ENCODE assay signal across 12 mouse cellular contexts in the genomic region with DNA sequence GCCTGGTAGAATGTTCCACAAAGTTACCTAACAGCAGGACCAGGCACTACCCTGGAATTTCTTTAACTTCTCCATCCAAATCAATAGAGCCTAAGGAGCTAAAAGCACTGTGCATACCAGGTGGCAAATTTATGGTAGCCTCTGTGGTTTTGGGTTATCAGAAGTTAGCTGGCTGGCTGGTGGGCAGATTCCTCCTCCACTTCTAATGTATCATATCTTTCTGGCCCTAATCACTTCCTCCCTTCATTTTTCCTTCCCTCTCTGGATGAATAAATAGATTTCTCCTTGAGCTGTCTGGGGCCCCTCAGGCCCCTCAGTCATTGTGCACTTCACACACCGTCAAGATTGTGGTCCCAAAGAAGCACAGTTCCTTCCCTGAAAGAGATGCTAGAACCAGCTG.
"Had no signal": no experiment of that assay in that cellular context is flagged by ENCODE, and none has a peak within 500 bp of the region (broad histone marks: within the 10 kb centered on the region; RNA-seq: fewer than 3 reads in every experiment).

No protein-coding gene starts in this region.

- H3K27ac ChIP-seq: midbrain, embryonic 13.5 days; midbrain, embryonic 15.5 days; neural tube, embryonic 12.5 days; stomach, embryonic 15.5 days; stomach, postnatal 0 days had no signal

- H3K36me3 ChIP-seq: midbrain, embryonic 13.5 days; midbrain, embryonic 15.5 days; neural tube, embryonic 12.5 days; stomach, embryonic 15.5 days had no signal

- H3K4me3 ChIP-seq: midbrain, embryonic 13.5 days; midbrain, embryonic 15.5 days; neural tube, embryonic 12.5 days; stomach, embryonic 15.5 days had no signal

- H3K27me3 ChIP-seq: midbrain, embryonic 13.5 days; midbrain, embryonic 15.5 days; neural tube, embryonic 12.5 days; stomach, embryonic 15.5 days had no signal

- DNase-seq: lung, adult 18-20 months; lung, embryonic 14.5 days; lung, postnatal 10 days; lung, postnatal 4 days; right cerebral cortex, postnatal 14 days; thymus, adult 2 months; thymus, postnatal 36 days had no signal

- ATAC-seq: midbrain, embryonic 13.5 days; midbrain, embryonic 15.5 days had no signal

- H3K9me3 ChIP-seq: midbrain, embryonic 13.5 days; midbrain, embryonic 15.5 days; neural tube, embryonic 12.5 days; stomach, embryonic 15.5 days had no signal

- H3K9ac ChIP-seq: lung, embryonic 14.5 days; midbrain, embryonic 13.5 days; midbrain, embryonic 15.5 days; neural tube, embryonic 12.5 days; stomach, embryonic 15.5 days had no signal
